ENCODE assay signal across 9 mouse cellular contexts in genomic region chr4:128706626-128707025, GRCm38 (mm10). TPM values are rescaled to one million over a fixed set of nuclear protein-coding genes. Genes with fewer than 3 reads are reported as not detected.
DNase-seq lines count a peak whose midpoint lies in the region; ATAC-seq lines count a peak whose summit lies in the region.
"Had no signal": no experiment of that assay in that cellular context is flagged by ENCODE, and none has a peak within 500 bp of the region (broad histone marks: within the 10 kb centered on the region; RNA-seq: fewer than 3 reads in every experiment).

No protein-coding gene starts in this region.

- no peak overlapping the region for H3K4me2 ChIP-seq in forebrain, embryonic 11.5 days (ENCODE audit: low read depth, low read length, severe bottlenecking)
- no peak overlapping the region for H3K4me2 ChIP-seq in forebrain, embryonic 15.5 days (replicated peaks)
- H3K4me2 ChIP-seq in limb, embryonic 13.5 days (replicated peaks), result no peak overlapping the region; the same call in 1 of the 2 replicates
- H3K4me2 ChIP-seq in stomach, embryonic 14.5 days (replicated peaks; ENCODE audit: low read depth, low read length), result no peak overlapping the region
- no peak overlapping the region for H3K4me2 ChIP-seq in forebrain, embryonic 13.5 days

- peak; percentile 66 for DNase-seq in forebrain, embryonic 11.5 days (ENCODE audit: low spot score)
- DNase-seq in thymus, postnatal 25 days, result peak; percentile 29
- no peak for DNase-seq in thymus, postnatal 10 days (ENCODE audit: low spot score in 2 of 2)

- no peak overlapping the region for H3K9ac ChIP-seq in forebrain, embryonic 11.5 days (ENCODE audit: low read length)
- no peak overlapping the region for H3K9ac ChIP-seq in forebrain, embryonic 15.5 days (replicated peaks)
- no peak overlapping the region for H3K9ac ChIP-seq in limb, embryonic 13.5 days
- H3K9ac ChIP-seq in stomach, embryonic 14.5 days (replicated peaks; ENCODE audit: low read depth, low read length), result no peak overlapping the region
- no peak overlapping the region for H3K9ac ChIP-seq in forebrain, embryonic 13.5 days

- no peak for ATAC-seq in forebrain, embryonic 11.5 days (replicated peaks; ENCODE audit: low FRiP score)
- no peak for ATAC-seq in forebrain, embryonic 15.5 days (replicated peaks)
- ATAC-seq in limb, embryonic 13.5 days (ENCODE audit: low FRiP score, low read depth), result peak; percentile 30; the same call in 1 of the 2 replicates
- ATAC-seq in stomach, embryonic 14.5 days (ENCODE audit: insufficient number of reproducible peaks, insufficient read depth, low FRiP score, low read depth), result peak; percentile 39; the same call in 1 of the 2 replicates
- no peak for ATAC-seq in forebrain, embryonic 13.5 days
- no peak for ATAC-seq in inflammation-experienced regulatory T-cells, adult 6 months

- no peaks in the 10 kb centered on the region for H3K27me3 ChIP-seq in forebrain, embryonic 11.5 days (ENCODE audit: control insufficient read depth, insufficient read depth, low read length)
- H3K27me3 ChIP-seq in forebrain, embryonic 15.5 days, result no peaks in the 10 kb centered on the region
- H3K27me3 ChIP-seq in limb, embryonic 13.5 days, result no peaks in the 10 kb centered on the region
- no peaks in the 10 kb centered on the region for H3K27me3 ChIP-seq in stomach, embryonic 14.5 days (ENCODE audit: control insufficient read depth, insufficient read depth, low read length)
- peaks cover 4% of the 10 kb centered on the region; the same call in 1 of the 2 replicates for H3K27me3 ChIP-seq in forebrain, embryonic 13.5 days

- H3K27ac ChIP-seq in forebrain, embryonic 11.5 days (ENCODE audit: low read depth, low read length), result no peak overlapping the region
- no peak overlapping the region for H3K27ac ChIP-seq in forebrain, embryonic 15.5 days (replicated peaks)
- no peak overlapping the region for H3K27ac ChIP-seq in limb, embryonic 13.5 days
- no peak overlapping the region for H3K27ac ChIP-seq in stomach, embryonic 14.5 days (ENCODE audit: low read length)
- no peak overlapping the region for H3K27ac ChIP-seq in forebrain, embryonic 13.5 days

- H3K36me3 ChIP-seq in forebrain, embryonic 11.5 days (ENCODE audit: control insufficient read depth, insufficient read depth, low read length), result no peaks in the 10 kb centered on the region
- 0 out of 2 replicates have a peak, but pooled peaks cover 10% of the 10 kb centered on the region for H3K36me3 ChIP-seq in forebrain, embryonic 15.5 days
- peaks cover 16% of the 10 kb centered on the region for H3K36me3 ChIP-seq in limb, embryonic 13.5 days
- no peaks in the 10 kb centered on the region for H3K36me3 ChIP-seq in stomach, embryonic 14.5 days (ENCODE audit: control insufficient read depth, insufficient read depth, low read length)
- H3K36me3 ChIP-seq in forebrain, embryonic 13.5 days (ENCODE audit: poor library complexity, severe bottlenecking), result peaks cover 28% of the 10 kb centered on the region; the same call in 1 of the 2 replicates

- peaks cover 6% of the 10 kb centered on the region for H3K4me1 ChIP-seq in forebrain, embryonic 11.5 days (replicated peaks; ENCODE audit: control insufficient read depth, insufficient read depth, low read length)
- H3K4me1 ChIP-seq in forebrain, embryonic 15.5 days, result peaks cover 8% of the 10 kb centered on the region
- peaks cover 26% of the 10 kb centered on the region for H3K4me1 ChIP-seq in limb, embryonic 13.5 days
- H3K4me1 ChIP-seq in stomach, embryonic 14.5 days (ENCODE audit: control insufficient read depth, insufficient read depth, low read length), result peaks cover 4% of the 10 kb centered on the region
- peaks cover 14% of the 10 kb centered on the region for H3K4me1 ChIP-seq in forebrain, embryonic 13.5 days

- WGBS in forebrain, embryonic 11.5 days, result 23% methylated on average over 9 of the region's 9 CpGs
- 27% methylated on average over 9 of the region's 9 CpGs for whole genome bisulfite sequencing in forebrain, embryonic 15.5 days
- 12% methylated on average over 9 of the region's 9 CpGs for WGBS in limb, embryonic 13.5 days
- 7% methylated on average over 9 of the region's 9 CpGs for WGBS in stomach, embryonic 14.5 days
- 21% methylated on average over 9 of the region's 9 CpGs for WGBS in forebrain, embryonic 13.5 days

- no peak overlapping the region for H3K4me3 ChIP-seq in forebrain, embryonic 11.5 days (ENCODE audit: low read depth, low read length)
- no peak overlapping the region for H3K4me3 ChIP-seq in forebrain, embryonic 15.5 days
- H3K4me3 ChIP-seq in limb, embryonic 13.5 days, result no peak overlapping the region
- H3K4me3 ChIP-seq in stomach, embryonic 14.5 days (ENCODE audit: low read depth, low read length), result no peak overlapping the region
- H3K4me3 ChIP-seq in forebrain, embryonic 13.5 days, result no peak overlapping the region
- H3K4me3 ChIP-seq: erythroblast, embryonic 14.5 days had no signal

- no peaks in the 10 kb centered on the region for H3K9me3 ChIP-seq in forebrain, embryonic 11.5 days (ENCODE audit: control insufficient read depth, low read length)
- H3K9me3 ChIP-seq in forebrain, embryonic 15.5 days, result no peaks in the 10 kb centered on the region
- H3K9me3 ChIP-seq in limb, embryonic 13.5 days, result no peaks in the 10 kb centered on the region
- no peaks in the 10 kb centered on the region for H3K9me3 ChIP-seq in stomach, embryonic 14.5 days (ENCODE audit: control insufficient read depth, low read depth, low read length)
- H3K9me3 ChIP-seq in forebrain, embryonic 13.5 days (replicated peaks), result no peaks in the 10 kb centered on the region

RNA-seq across cellular contexts. Expression of gene A3galt2, which starts 48.5 kb away (rescaled TPM):
- polyA plus RNA-seq in forebrain, embryonic 11.5 days (2014; fragmentation: Nextera tagmentation; extraction: Ambion mirVana), result 0.56 TPM in 2 replicates
- 0.45 and 0.61 TPM in 2 replicates for polyA plus RNA-seq in forebrain, embryonic 15.5 days (2015; fragmentation: Nextera tagmentation; extraction: Ambion mirVana)
- polyA plus RNA-seq in limb, embryonic 13.5 days (2015; fragmentation: Nextera tagmentation; extraction: Ambion mirVana), result 0.09 and 0.15 TPM in 2 replicates
- 0.20 and 0.27 TPM in 2 replicates for polyA plus RNA-seq in stomach, embryonic 14.5 days (2014; fragmentation: Nextera tagmentation; extraction: Ambion mirVana)
- polyA plus RNA-seq in forebrain, embryonic 13.5 days (2015; fragmentation: Nextera tagmentation; extraction: Ambion mirVana), result 0.67 and 0.88 TPM in 2 replicates
- under 1 TPM in 2 of 3 experiments, not detected in 1; 0.16 to 0.38 TPM for polyA plus RNA-seq in inflammation-experienced regulatory T-cells, adult 6 months (2017; shearing (Covaris generic))
- polyA plus RNA-seq: erythroblast, embryonic 14.5 days had no signal

RNA-seq across cellular contexts. Expression of gene Phc2, which starts 52.1 kb away (rescaled TPM):
- polyA plus RNA-seq in forebrain, embryonic 11.5 days (2014; fragmentation: Nextera tagmentation; extraction: Ambion mirVana), result 133 and 144 TPM in 2 replicates
- polyA plus RNA-seq in forebrain, embryonic 15.5 days (2015; fragmentation: Nextera tagmentation; extraction: Ambion mirVana), result 88.3 and 102 TPM in 2 replicates
- 35.7 and 45.4 TPM in 2 replicates for polyA plus RNA-seq in limb, embryonic 13.5 days (2015; fragmentation: Nextera tagmentation; extraction: Ambion mirVana)
- 20.3 and 22.9 TPM in 2 replicates for polyA plus RNA-seq in stomach, embryonic 14.5 days (2014; fragmentation: Nextera tagmentation; extraction: Ambion mirVana)
- 34.9 and 38.2 TPM in 2 replicates for polyA plus RNA-seq in forebrain, embryonic 13.5 days (2015; fragmentation: Nextera tagmentation; extraction: Ambion mirVana)
- polyA plus RNA-seq in inflammation-experienced regulatory T-cells, adult 6 months (2017; shearing (Covaris generic)), result 10 to 100 TPM in 2 of 3 experiments, 1 to 10 TPM in 1; 9.9 to 16.1 (median 15.0) TPM

Comparison
In these comparisons a context has a peak if more than half of its experiments do, and no peak if none do; other contexts are left out.
1. DNase-seq: peak in forebrain, embryonic 11.5 days (single experiment) and thymus, postnatal 25 days (single experiment); none in thymus, postnatal 10 days (0 of 2).
2. ATAC-seq: peak in limb, embryonic 13.5 days (single experiment) and stomach, embryonic 14.5 days (single experiment); none in forebrain, embryonic 11.5 days (single experiment), forebrain, embryonic 15.5 days (single experiment), forebrain, embryonic 13.5 days (single experiment) and inflammation-experienced regulatory T-cells, adult 6 months (single experiment).